Mouse (Mus musculus): ENCODE results near the gene Cd2bp2. TPM values are rescaled to one million over a fixed set of nuclear protein-coding genes. Genes with fewer than 3 reads are reported as not detected.
A peak's percentile ranks its signal among the peaks of the same experiment; 100 is the strongest.

Gene Cd2bp2
- polyA plus RNA-seq, 1 experiment from 2014 or later = 22.8 TPM

DNA sequence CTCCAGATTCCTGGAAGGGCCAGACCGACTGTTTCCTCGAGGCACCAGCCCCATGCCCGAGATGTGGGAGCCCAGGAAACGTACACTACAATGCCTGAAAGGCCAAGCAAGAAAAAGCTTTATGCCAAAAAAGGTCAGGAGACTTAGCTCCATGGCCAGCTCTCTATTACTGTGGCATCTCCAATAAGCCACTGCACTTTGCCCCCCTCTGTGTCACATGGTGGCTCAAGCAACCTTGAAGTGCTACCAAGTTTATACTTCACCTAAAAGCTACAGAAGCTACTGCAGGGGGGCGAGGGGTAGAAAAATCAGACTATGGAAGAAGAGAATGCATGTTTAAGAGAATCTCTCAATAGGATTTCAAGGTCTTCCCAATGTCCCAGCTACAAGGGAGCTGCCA is 2.9 kb downstream of the Cd2bp2 start:
- TF ChIP-seq EP300 (optimal IDR thresholded peaks at IDR 0.05) = no peak
- no peak for TF ChIP-seq CTCF (IDR thresholded peaks at IDR 0.05; ENCODE audit: low read depth)
- H3K4me1 ChIP-seq (replicated peaks; ENCODE audit: control insufficient read depth, insufficient read depth) = peaks cover 3% of the 10 kb centered on the region; the same call in 1 of the 2 replicates
- no peaks in the 10 kb centered on the region for H3K27me3 ChIP-seq (ENCODE audit: control insufficient read depth, insufficient read depth, low read length)
- no peaks in the 10 kb centered on the region for H3K9me3 ChIP-seq (ENCODE audit: control insufficient read depth, low read length)
- H3K4me3 ChIP-seq (ENCODE audit: low read depth, low read length) = no peak overlapping the region
- H3K4me2 ChIP-seq (replicated peaks; ENCODE audit: low read depth) = no peak overlapping the region
- H3K36me3 ChIP-seq (ENCODE audit: control insufficient read depth, insufficient read depth, low read length) = peaks cover 4% of the 10 kb centered on the region; the same call in 1 of the 2 replicates
- WGBS = 94% methylated on average over 5 of the region's 5 CpGs
- no peak overlapping the region for H3K27ac ChIP-seq (replicated peaks)
- ATAC-seq (ENCODE audit: low FRiP score, low TSS enrichment) (no peak), DNase-seq (ENCODE audit: low spot score) (no peak)
- H3K9ac ChIP-seq (ENCODE audit: low read length) = no peak overlapping the region

DNA sequence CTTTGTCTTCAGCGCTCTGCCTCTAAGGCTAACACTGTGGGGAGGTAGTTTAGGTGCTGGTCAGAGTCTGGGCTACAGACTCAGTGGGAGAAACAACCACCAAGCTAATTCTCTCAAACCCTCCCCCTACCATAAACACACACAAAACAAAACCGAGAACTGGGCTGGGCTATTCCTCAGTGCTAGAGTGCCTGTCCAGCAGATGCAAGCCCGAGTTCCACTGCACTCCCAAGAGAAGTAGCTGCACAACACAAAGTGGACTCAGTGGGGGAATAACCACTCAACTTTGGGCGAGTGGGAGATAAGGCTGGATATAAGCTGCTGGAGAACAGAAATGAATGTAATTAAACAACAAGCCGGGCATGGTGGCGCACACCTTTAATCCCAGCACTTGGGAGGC is 5.2 kb downstream of the Cd2bp2 start:
- ATAC-seq (ENCODE audit: low FRiP score, low TSS enrichment) (no peak), DNase-seq (ENCODE audit: low spot score) (no peak)
- Histone ChIP-seq H3K27me3 (ENCODE audit: control insufficient read depth, insufficient read depth, low read length) (no peaks in the 10 kb centered on the region), H3K9me3 (ENCODE audit: control insufficient read depth, low read length) (no peaks in the 10 kb centered on the region), H3K27ac (replicated peaks) (no peak overlapping the region), H3K4me2 (replicated peaks; ENCODE audit: low read depth) (no peak overlapping the region), H3K4me3 (ENCODE audit: low read depth, low read length) (no peak overlapping the region), H3K4me1 (replicated peaks; ENCODE audit: control insufficient read depth, insufficient read depth) (peaks cover 3% of the 10 kb centered on the region; the same call in 1 of the 2 replicates), H3K36me3 (ENCODE audit: control insufficient read depth, insufficient read depth, low read length) (peaks cover 2% of the 10 kb centered on the region; the same call in 1 of the 2 replicates), H3K9ac (ENCODE audit: low read length) (no peak overlapping the region)
- 78% methylated on average over 6 of the region's 6 CpGs for WGBS
- TF ChIP-seq EP300 (optimal IDR thresholded peaks at IDR 0.05) (no peak), CTCF (IDR thresholded peaks at IDR 0.05; ENCODE audit: low read depth) (no peak)

DNA sequence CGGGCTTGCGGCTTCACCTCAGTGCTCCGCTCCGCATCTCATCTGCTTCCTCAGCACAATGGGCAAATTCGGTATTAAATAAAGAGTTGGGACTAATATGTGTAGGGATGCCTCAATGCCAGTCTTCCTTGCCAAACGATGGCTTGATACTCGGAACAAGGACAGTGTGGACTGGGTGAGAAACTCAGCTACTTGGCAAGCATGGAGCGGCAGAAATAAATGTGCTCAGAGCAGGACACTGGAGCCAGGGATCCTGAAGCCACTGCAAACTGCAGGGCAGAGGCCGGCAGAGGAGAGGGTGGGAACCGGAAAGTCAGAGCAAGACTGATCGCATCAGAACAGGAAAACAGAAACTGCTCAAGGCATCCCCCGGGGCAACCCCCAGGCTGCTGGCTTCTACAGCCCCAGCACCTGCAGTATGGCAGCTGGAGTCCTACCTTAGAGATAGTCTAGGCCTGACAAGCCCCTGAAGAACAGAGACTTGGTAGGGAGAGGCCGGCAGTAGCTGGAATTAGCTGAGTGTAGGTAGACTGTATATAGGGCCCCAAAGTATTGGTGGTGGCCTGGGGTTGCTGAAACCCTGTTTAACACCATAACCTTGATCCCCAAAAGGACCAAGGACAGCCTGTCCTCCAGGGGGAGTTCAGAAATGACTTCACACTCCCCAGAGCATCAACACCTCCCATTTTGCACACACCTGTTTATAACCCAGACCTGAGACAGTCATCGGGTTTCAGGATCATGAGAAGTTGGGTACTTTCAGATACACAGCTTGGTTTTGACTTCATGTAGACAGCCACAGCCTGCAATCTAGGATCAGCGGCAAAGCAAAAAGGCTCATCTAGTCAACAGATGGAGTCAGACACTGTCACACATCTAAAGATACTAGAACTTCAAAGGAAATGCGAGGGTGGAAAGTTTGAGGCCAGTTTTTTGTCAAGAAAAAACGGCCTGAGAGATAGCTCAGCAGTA is 7.3 kb downstream of the Cd2bp2 start:
- WGBS = 81% methylated on average over 17 of the region's 17 CpGs
- DNase-seq (ENCODE audit: low spot score) (no peak), ATAC-seq (ENCODE audit: low FRiP score, low TSS enrichment) (no peak)
- TF ChIP-seq CTCF (IDR thresholded peaks at IDR 0.05; ENCODE audit: low read depth) (no peak), EP300 (optimal IDR thresholded peaks at IDR 0.05) (no peak)
- H3K27me3 ChIP-seq (ENCODE audit: control insufficient read depth, insufficient read depth, low read length) = no peaks in the 10 kb centered on the region
- H3K9ac ChIP-seq (ENCODE audit: low read length) = no peak overlapping the region
- H3K9me3 ChIP-seq (ENCODE audit: control insufficient read depth, low read length) = no peaks in the 10 kb centered on the region
- H3K4me2 ChIP-seq (replicated peaks; ENCODE audit: low read depth) = no peak overlapping the region
- no peaks in the 10 kb centered on the region for H3K4me1 ChIP-seq (replicated peaks; ENCODE audit: control insufficient read depth, insufficient read depth)
- no peak overlapping the region for H3K27ac ChIP-seq (replicated peaks)
- H3K36me3 ChIP-seq (ENCODE audit: control insufficient read depth, insufficient read depth, low read length) = peaks cover 2% of the 10 kb centered on the region; the same call in 1 of the 2 replicates
- no peak overlapping the region for H3K4me3 ChIP-seq (ENCODE audit: low read depth, low read length)

DNA sequence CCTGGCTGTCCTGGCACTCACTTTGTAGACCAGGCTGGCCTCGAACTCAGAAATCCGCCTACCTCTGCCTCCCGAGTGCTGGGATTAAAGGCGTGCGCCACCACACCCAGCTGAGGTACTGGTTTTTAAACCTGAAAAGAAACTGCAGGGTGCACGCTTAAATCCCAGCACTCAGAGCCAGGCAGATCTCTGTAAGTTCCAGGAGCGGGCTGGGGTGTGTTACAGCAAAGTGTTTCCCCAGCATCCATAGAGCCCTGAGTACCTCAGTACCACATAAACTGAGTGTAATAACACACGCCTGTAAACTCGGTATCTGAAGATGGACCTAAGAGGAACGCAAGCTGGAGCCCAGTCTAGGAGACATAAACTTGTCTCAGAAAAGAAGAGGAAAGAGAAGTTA is 8.5 kb downstream of the Cd2bp2 start:
- peaks cover 2% of the 10 kb centered on the region; the same call in 1 of the 2 replicates for H3K36me3 ChIP-seq (ENCODE audit: control insufficient read depth, insufficient read depth, low read length)
- no peak overlapping the region for H3K9ac ChIP-seq (ENCODE audit: low read length)
- 66% methylated on average over 10 of the region's 10 CpGs for WGBS
- no peak for ATAC-seq (ENCODE audit: low FRiP score, low TSS enrichment)
- no peak overlapping the region for H3K27ac ChIP-seq (replicated peaks)
- H3K4me1 ChIP-seq (replicated peaks; ENCODE audit: control insufficient read depth, insufficient read depth) = no peaks in the 10 kb centered on the region
- no peaks in the 10 kb centered on the region for H3K9me3 ChIP-seq (ENCODE audit: control insufficient read depth, low read length)
- H3K4me2 ChIP-seq (replicated peaks; ENCODE audit: low read depth) = no peak overlapping the region
- no peaks in the 10 kb centered on the region for H3K27me3 ChIP-seq (ENCODE audit: control insufficient read depth, insufficient read depth, low read length)
- H3K4me3 ChIP-seq (ENCODE audit: low read depth, low read length) = no peak overlapping the region
- no peak for DNase-seq (ENCODE audit: low spot score)
- no peak for TF ChIP-seq CTCF (IDR thresholded peaks at IDR 0.05; ENCODE audit: low read depth)
- no peak for TF ChIP-seq EP300 (optimal IDR thresholded peaks at IDR 0.05)

DNA sequence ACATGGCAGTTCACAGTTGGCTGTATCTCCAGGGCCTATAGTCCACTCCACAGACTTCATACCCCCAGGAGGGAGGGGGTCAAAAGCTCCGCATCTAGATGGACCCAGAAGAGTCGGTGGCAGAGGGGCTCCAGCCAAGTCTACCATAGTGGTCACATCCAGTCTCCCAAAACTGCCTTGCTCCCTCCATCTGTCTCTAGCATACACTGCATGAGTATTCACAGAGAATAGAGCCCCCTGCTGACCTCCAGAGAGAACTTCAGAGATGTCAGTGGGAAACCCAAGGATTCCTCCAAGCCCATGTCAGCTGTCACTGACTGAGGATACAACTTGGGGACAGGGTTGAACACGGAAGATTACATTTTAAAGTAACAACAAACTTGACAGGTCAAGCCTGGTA is 10.2 kb downstream of the Cd2bp2 start:
- Histone ChIP-seq H3K4me3 (ENCODE audit: low read depth, low read length) (no peak overlapping the region), H3K27me3 (ENCODE audit: control insufficient read depth, insufficient read depth, low read length) (no peaks in the 10 kb centered on the region), H3K4me1 (replicated peaks; ENCODE audit: control insufficient read depth, insufficient read depth) (no peaks in the 10 kb centered on the region), H3K9me3 (ENCODE audit: control insufficient read depth, low read length) (no peaks in the 10 kb centered on the region), H3K4me2 (replicated peaks; ENCODE audit: low read depth) (no peak overlapping the region), H3K36me3 (ENCODE audit: control insufficient read depth, insufficient read depth, low read length) (no peaks in the 10 kb centered on the region; the same call in 1 of the 2 replicates), H3K27ac (replicated peaks) (no peak overlapping the region), H3K9ac (ENCODE audit: low read length) (no peak overlapping the region)
- ATAC-seq (ENCODE audit: low FRiP score, low TSS enrichment) (peak; percentile 45; the same call in 1 of the 2 replicates), DNase-seq (ENCODE audit: low spot score) (no peak)
- WGBS = 57% methylated on average over 3 of the region's 3 CpGs
- TF ChIP-seq CTCF (IDR thresholded peaks at IDR 0.05; ENCODE audit: low read depth) = peak; percentile 72
- no peak for TF ChIP-seq EP300 (optimal IDR thresholded peaks at IDR 0.05)

DNA sequence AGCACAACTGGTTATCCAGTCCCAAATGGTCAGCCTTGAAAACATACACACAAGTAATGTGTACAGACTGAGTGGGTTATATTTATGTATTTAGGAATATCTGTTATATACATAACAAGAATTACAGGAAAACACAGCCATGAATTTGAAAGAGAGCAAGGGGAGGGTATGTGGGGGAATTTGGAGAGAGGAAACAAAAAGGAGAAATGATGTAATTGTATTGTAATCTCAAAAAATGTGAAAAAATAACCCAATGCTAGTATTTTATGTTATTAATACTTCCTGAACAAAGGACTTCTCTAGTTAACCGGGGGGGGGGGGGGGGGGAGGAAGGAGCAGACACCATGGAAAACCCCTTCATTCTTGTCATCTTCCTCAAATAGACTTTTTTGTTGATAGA is 11.1 kb downstream of the Cd2bp2 start:
- Histone ChIP-seq H3K4me1 (replicated peaks; ENCODE audit: control insufficient read depth, insufficient read depth) (no peaks in the 10 kb centered on the region), H3K9me3 (ENCODE audit: control insufficient read depth, low read length) (no peaks in the 10 kb centered on the region), H3K36me3 (ENCODE audit: control insufficient read depth, insufficient read depth, low read length) (no peaks in the 10 kb centered on the region), H3K27ac (replicated peaks) (no peak overlapping the region), H3K9ac (ENCODE audit: low read length) (no peak overlapping the region), H3K4me2 (replicated peaks; ENCODE audit: low read depth) (no peak overlapping the region), H3K4me3 (ENCODE audit: low read depth, low read length) (no peak overlapping the region), H3K27me3 (ENCODE audit: control insufficient read depth, insufficient read depth, low read length) (no peaks in the 10 kb centered on the region)
- DNase-seq (ENCODE audit: low spot score) (no peak), ATAC-seq (ENCODE audit: low FRiP score, low TSS enrichment) (no peak)
- TF ChIP-seq EP300 (optimal IDR thresholded peaks at IDR 0.05) (no peak), CTCF (IDR thresholded peaks at IDR 0.05; ENCODE audit: low read depth) (no peak)
- 31% methylated on average over 1 of the region's 1 CpGs for WGBS

Measured in stomach, postnatal 0 days (tissue).